ENCODE assay signal across 11 mouse cellular contexts in genomic region chr4:128904035-128904800, GRCm38 (mm10). TPM values are rescaled to one million over a fixed set of nuclear protein-coding genes. Genes with fewer than 3 reads are reported as not detected.
DNase-seq lines count a peak whose midpoint lies in the region; ATAC-seq lines count a peak whose summit lies in the region.
"Had no signal": no experiment of that assay in that cellular context is flagged by ENCODE, and none has a peak within 500 bp of the region (broad histone marks: within the 10 kb centered on the region; RNA-seq: fewer than 3 reads in every experiment).

No protein-coding gene starts in this region.

- no peaks in the 10 kb centered on the region for H3K9me3 ChIP-seq in kidney, embryonic 14.5 days (ENCODE audit: control insufficient read depth, low read length)
- no peaks in the 10 kb centered on the region for H3K9me3 ChIP-seq in embryonic facial prominence, embryonic 14.5 days (ENCODE audit: control insufficient read depth, low read length)
- H3K9me3 ChIP-seq in neural tube, embryonic 11.5 days (ENCODE audit: control insufficient read depth, low read length): no peaks in the 10 kb centered on the region
- H3K9me3 ChIP-seq: forebrain, embryonic 15.5 days; heart, embryonic 12.5 days had no signal

- 38% methylated on average over 8 of the region's 8 CpGs for WGBS in kidney, embryonic 14.5 days
- 26% methylated on average over 8 of the region's 8 CpGs for WGBS in embryonic facial prominence, embryonic 14.5 days
- 46% methylated on average over 8 of the region's 8 CpGs for WGBS in neural tube, embryonic 11.5 days

- peak; percentile 48 for ATAC-seq in kidney, embryonic 14.5 days (ENCODE audit: low FRiP score, low TSS enrichment)
- peak; percentile 24 for ATAC-seq in embryonic facial prominence, embryonic 14.5 days (ENCODE audit: low read depth)
- no peak for ATAC-seq in neural tube, embryonic 11.5 days (ENCODE audit: insufficient read depth, low FRiP score, low TSS enrichment)
- ATAC-seq: forebrain, embryonic 15.5 days had no signal

- no peak overlapping the region for H3K4me3 ChIP-seq in kidney, embryonic 14.5 days (ENCODE audit: low read length)
- H3K4me3 ChIP-seq in embryonic facial prominence, embryonic 14.5 days (ENCODE audit: low read depth, low read length): no peak overlapping the region
- no peak overlapping the region for H3K4me3 ChIP-seq in neural tube, embryonic 11.5 days (ENCODE audit: low read depth, low read length)
- H3K4me3 ChIP-seq: forebrain, embryonic 15.5 days; heart, embryonic 12.5 days had no signal

- H3K9ac ChIP-seq in kidney, embryonic 14.5 days (ENCODE audit: low read depth, low read length): no peak overlapping the region
- H3K9ac ChIP-seq in embryonic facial prominence, embryonic 14.5 days (ENCODE audit: low read depth, low read length): 0 out of 2 replicates have a peak overlapping the region, but pooled peaks have one; percentile 23
- 0 out of 2 replicates have a peak overlapping the region, but pooled peaks have one; percentile 14 for H3K9ac ChIP-seq in neural tube, embryonic 11.5 days (ENCODE audit: low read length)
- H3K9ac ChIP-seq: forebrain, embryonic 15.5 days; heart, embryonic 12.5 days had no signal

- peaks cover 44% of the 10 kb centered on the region for H3K4me1 ChIP-seq in kidney, embryonic 14.5 days (ENCODE audit: control insufficient read depth, insufficient read depth, low read length)
- peaks cover 34% of the 10 kb centered on the region for H3K4me1 ChIP-seq in embryonic facial prominence, embryonic 14.5 days (ENCODE audit: control insufficient read depth, insufficient read depth, low read length)
- H3K4me1 ChIP-seq in neural tube, embryonic 11.5 days (ENCODE audit: control insufficient read depth, insufficient read depth, low read length): peaks cover 36% of the 10 kb centered on the region

- peak overlapping the region; percentile 62 for H3K27ac ChIP-seq in kidney, embryonic 14.5 days (ENCODE audit: low read depth, low read length)
- H3K27ac ChIP-seq in embryonic facial prominence, embryonic 14.5 days (replicated peaks; ENCODE audit: low read depth, low read length): peak overlapping the region; percentile 41; the same call in 1 of the 2 replicates
- peak overlapping the region; percentile 54; the same call in 1 of the 2 replicates for H3K27ac ChIP-seq in neural tube, embryonic 11.5 days (ENCODE audit: low read depth, low read length)
- H3K27ac ChIP-seq: forebrain, embryonic 15.5 days had no signal

- H3K36me3 ChIP-seq in kidney, embryonic 14.5 days (ENCODE audit: control insufficient read depth, insufficient read depth, low read length): peaks cover 7% of the 10 kb centered on the region
- H3K36me3 ChIP-seq in embryonic facial prominence, embryonic 14.5 days (ENCODE audit: control insufficient read depth, insufficient read depth, low read length): peaks cover 30% of the 10 kb centered on the region
- H3K36me3 ChIP-seq in neural tube, embryonic 11.5 days (ENCODE audit: control insufficient read depth, insufficient read depth, low read length): no peaks in the 10 kb centered on the region

- DNase-seq in kidney, adult 9 months: no peak
- peak; percentile 51 for DNase-seq in cerebellum, adult 8-10 months
- peak; percentile 68 for DNase-seq in embryonic facial prominence, embryonic 14.5 days (ENCODE audit: low spot score)
- DNase-seq in neural tube, embryonic 11.5 days (ENCODE audit: low spot score): peak; percentile 32
- no peak for DNase-seq in right cerebral cortex, postnatal 14 days
- no peak for DNase-seq in lung, adult 18-20 months
- no peak for DNase-seq in right cerebral cortex, adult 2 months (ENCODE audit: low spot score in 2 of 2)
- DNase-seq: kidney, adult 18-20 months had no signal

- H3K4me2 ChIP-seq in kidney, embryonic 14.5 days (replicated peaks; ENCODE audit: low read depth, low read length): no peak overlapping the region
- H3K4me2 ChIP-seq in embryonic facial prominence, embryonic 14.5 days (ENCODE audit: low read depth, low read length): no peak overlapping the region
- no peak overlapping the region for H3K4me2 ChIP-seq in neural tube, embryonic 11.5 days (ENCODE audit: low read depth)
- H3K4me2 ChIP-seq: forebrain, embryonic 15.5 days; heart, embryonic 12.5 days had no signal

- H3K27me3 ChIP-seq in kidney, embryonic 14.5 days (ENCODE audit: control insufficient read depth, insufficient read depth, low read length): no peaks in the 10 kb centered on the region
- no peaks in the 10 kb centered on the region for H3K27me3 ChIP-seq in embryonic facial prominence, embryonic 14.5 days (replicated peaks; ENCODE audit: control insufficient read depth, insufficient read depth, low read length)
- no peaks in the 10 kb centered on the region for H3K27me3 ChIP-seq in neural tube, embryonic 11.5 days (ENCODE audit: control insufficient read depth, insufficient read depth, low read length)
- H3K27me3 ChIP-seq: forebrain, embryonic 15.5 days had no signal

RNA-seq across cellular contexts. Expression of gene Trim62, which starts 20.8 kb away (rescaled TPM):
- polyA plus RNA-seq in kidney, embryonic 14.5 days (2014; fragmentation: Nextera tagmentation; extraction: Ambion mirVana): 7.3 and 11.0 TPM in 2 replicates
- polyA plus RNA-seq in embryonic facial prominence, embryonic 14.5 days (2014; fragmentation: Nextera tagmentation; extraction: Ambion mirVana): 8.8 and 9.2 TPM in 2 replicates
- polyA plus RNA-seq in neural tube, embryonic 11.5 days (2014; fragmentation: Nextera tagmentation; extraction: Ambion mirVana): 20.6 and 21.8 TPM in 2 replicates

RNA-seq across cellular contexts. Expression of gene Azin2, which starts 58.0 kb away (rescaled TPM):
- polyA plus RNA-seq in kidney, embryonic 14.5 days (2014; fragmentation: Nextera tagmentation; extraction: Ambion mirVana): 16.0 and 17.0 TPM in 2 replicates
- polyA plus RNA-seq in embryonic facial prominence, embryonic 14.5 days (2014; fragmentation: Nextera tagmentation; extraction: Ambion mirVana): 20.0 and 27.1 TPM in 2 replicates
- polyA plus RNA-seq in neural tube, embryonic 11.5 days (2014; fragmentation: Nextera tagmentation; extraction: Ambion mirVana): 12.9 and 14.6 TPM in 2 replicates

Comparison
In these comparisons a context has a peak if more than half of its experiments do, and no peak if none do; other contexts are left out.
1. DNase-seq: peak in cerebellum, adult 8-10 months (single experiment), embryonic facial prominence, embryonic 14.5 days (single experiment) and neural tube, embryonic 11.5 days (single experiment); none in kidney, adult 9 months (single experiment), right cerebral cortex, postnatal 14 days (single experiment), lung, adult 18-20 months (0 of 2) and right cerebral cortex, adult 2 months (0 of 2).
2. Peak in every context shown above with its lines, with median percentiles within 50 percentile points of each other: H3K27ac ChIP-seq.